Comparison of ENCODE assay signal across 9 mouse cellular contexts in genomic region chr15:79262375-79262774, GRCm38 (mm10). TPM values are rescaled to one million over a fixed set of nuclear protein-coding genes. Genes with fewer than 3 reads are reported as not detected.
DNase-seq lines count a peak whose midpoint lies in the region; ATAC-seq and TF ChIP-seq lines count a peak whose summit lies in the region.
"Had no signal": no experiment of that assay in that cellular context is flagged by ENCODE, and none has a peak within 500 bp of the region (broad histone marks: within the 10 kb centered on the region; RNA-seq: fewer than 3 reads in every experiment).

No protein-coding gene starts in this region.

- intact Hi-C loops in heart, adult 2 months (cut with DNase I) = no loop called here
- intact Hi-C loops in heart, postnatal 25 days (cut with DNase I) = no loop called here

- no peak for ATAC-seq in hindbrain, embryonic 11.5 days (ENCODE audit: low FRiP score)

- TF ChIP-seq POLR2A in heart, adult 2 months (IDR thresholded peaks at IDR 0.05; ENCODE audit: insufficient read depth, low read depth, low read length) = no peak
- TF ChIP-seq POLR2A in bone marrow macrophage, adult 2 months (IDR thresholded peaks at IDR 0.05; ENCODE audit: borderline replicate concordance, low read depth, low read length) = no peak

- no peaks in the 10 kb centered on the region for H3K79me2 ChIP-seq in heart, adult 2 months (replicated peaks; ENCODE audit: control insufficient read depth, insufficient read depth, low read length)

- H3K36me3 ChIP-seq in heart, adult 2 months (ENCODE audit: control insufficient read depth, insufficient read depth, low read length) = no peaks in the 10 kb centered on the region
- H3K36me3 ChIP-seq in hindbrain, embryonic 11.5 days (ENCODE audit: control insufficient read depth, insufficient read depth, low read length) = no peaks in the 10 kb centered on the region
- no peaks in the 10 kb centered on the region for H3K36me3 ChIP-seq in midbrain, embryonic 10.5 days

- peak; percentile 50; the same call in 1 of the 2 replicates for TF ChIP-seq CTCF in heart, adult 2 months (IDR thresholded peaks at IDR 0.05)
- TF ChIP-seq CTCF in bone marrow macrophage, adult 2 months (IDR thresholded peaks at IDR 0.05; ENCODE audit: low read depth, low read length) = peak; percentile 25; the same call in 1 of the 2 replicates

- H3K4me2 ChIP-seq in hindbrain, embryonic 11.5 days (replicated peaks; ENCODE audit: low read depth, low read length) = no peak overlapping the region; the same call in 1 of the 2 replicates

- H3K27me3 ChIP-seq in heart, adult 2 months (ENCODE audit: control insufficient read depth, insufficient read depth, low read length) = peaks cover 5% of the 10 kb centered on the region; the same call in 1 of the 2 replicates
- peaks cover 41% of the 10 kb centered on the region for H3K27me3 ChIP-seq in hindbrain, embryonic 11.5 days (ENCODE audit: control insufficient read depth, insufficient read depth, low read length)
- H3K27me3 ChIP-seq in midbrain, embryonic 10.5 days (ENCODE audit: low read depth, poor library complexity, severe bottlenecking) = peaks cover 85% of the 10 kb centered on the region

- no peak overlapping the region for H3K9ac ChIP-seq in heart, adult 2 months (ENCODE audit: low read depth, low read length)
- H3K9ac ChIP-seq in hindbrain, embryonic 11.5 days (ENCODE audit: low read depth, low read length) = no peak overlapping the region

- WGBS in heart, adult 2 months = 35% methylated on average over 13 of the region's 13 CpGs
- 23% methylated on average over 13 of the region's 13 CpGs for WGBS in hindbrain, embryonic 11.5 days
- 29% methylated on average over 13 of the region's 13 CpGs for WGBS in midbrain, embryonic 10.5 days

- no peak overlapping the region for H3K4me3 ChIP-seq in heart, adult 2 months
- H3K4me3 ChIP-seq in bone marrow macrophage, adult 2 months (ENCODE audit: insufficient read depth, low read length) = no peak overlapping the region
- H3K4me3 ChIP-seq in hindbrain, embryonic 11.5 days (ENCODE audit: low read depth, low read length) = no peak overlapping the region; the same call in 1 of the 2 replicates
- H3K4me3 ChIP-seq in midbrain, embryonic 10.5 days = peak overlapping the region; percentile 86

- H3K9me3 ChIP-seq in hindbrain, embryonic 11.5 days (ENCODE audit: control insufficient read depth, low read length) = no peaks in the 10 kb centered on the region
- no peaks in the 10 kb centered on the region for H3K9me3 ChIP-seq in midbrain, embryonic 10.5 days (replicated peaks)

- no peak for DNase-seq in heart, adult 2 months
- DNase-seq in heart, postnatal 25 days (ENCODE audit: low spot score) = no peak
- DNase-seq in hindbrain, embryonic 11.5 days (ENCODE audit: low spot score) = peak; percentile 72
- peak; percentile 54 for DNase-seq in midbrain, embryonic 10.5 days (ENCODE audit: low spot score)
- peak; percentile 73 for DNase-seq in thymus, postnatal 4 days
- DNase-seq in cerebellum, adult 8-10 months = no peak
- no peak for DNase-seq in cerebellum, postnatal 4 days (ENCODE audit: low spot score in 2 of 2)

- H3K4me1 ChIP-seq in heart, adult 2 months (ENCODE audit: control insufficient read depth, insufficient read depth, low read length) = no peaks in the 10 kb centered on the region
- H3K4me1 ChIP-seq in bone marrow macrophage, adult 2 months (ENCODE audit: control insufficient read depth, insufficient read depth, low read length) = peaks cover 5% of the 10 kb centered on the region
- H3K4me1 ChIP-seq in hindbrain, embryonic 11.5 days (replicated peaks; ENCODE audit: control insufficient read depth, insufficient read depth, low read length) = no peaks in the 10 kb centered on the region; the same call in none of the 2 replicates
- peaks cover 20% of the 10 kb centered on the region for H3K4me1 ChIP-seq in midbrain, embryonic 10.5 days

- H3K27ac ChIP-seq in heart, adult 2 months = no peak overlapping the region
- H3K27ac ChIP-seq in bone marrow macrophage, adult 2 months (ENCODE audit: insufficient read depth, low read depth, low read length) = no peak overlapping the region
- H3K27ac ChIP-seq in hindbrain, embryonic 11.5 days (ENCODE audit: low read depth, low read length) = no peak overlapping the region
- no peak overlapping the region for H3K27ac ChIP-seq in midbrain, embryonic 10.5 days (replicated peaks)

- TF ChIP-seq EP300 in heart, adult 2 months (IDR thresholded peaks at IDR 0.05; ENCODE audit: insufficient read depth, low read depth, low read length) = no peak

RNA-seq across cellular contexts. Expression of gene Slc16a8, which starts 7.8 kb away (rescaled TPM):
- under 1 TPM; 0.16 to 0.39 TPM for total RNA-seq in heart, adult 2 months (2021)
- 0.12 and 0.57 TPM in 2 replicates for polyA plus RNA-seq in heart, adult 2 months (2012; rRNA removed)
- under 1 TPM; 0.23 to 0.39 TPM for total RNA-seq in heart, postnatal 25 days (2021)
- not detected in 2 replicates for polyA plus RNA-seq in bone marrow macrophage, adult 2 months (2012; ENCODE audit: insufficient read depth, insufficient read length, missing spikeins)
- 0.26 TPM in 1 of 2 replicates, not detected in the other for polyA plus RNA-seq in hindbrain, embryonic 11.5 days (2014; fragmentation: Nextera tagmentation; extraction: Ambion mirVana)
- polyA plus RNA-seq in midbrain, embryonic 10.5 days (2016; fragmentation: Nextera tagmentation; extraction: Ambion mirVana) = 0.06 and 0.14 TPM in 2 replicates
- polyA plus RNA-seq: testis, adult 2 months had no signal

RNA-seq across cellular contexts. Expression of gene Baiap2l2, which starts 23.0 kb away (rescaled TPM):
- total RNA-seq in heart, adult 2 months (2021) = under 1 TPM; 0.78 to 0.84 TPM
- 0.70 and 2.9 TPM in 2 replicates for polyA plus RNA-seq in heart, adult 2 months (2012; rRNA removed)
- 1 to 10 TPM in 1 of 2 experiments, under 1 TPM in 1; 0.78 to 2.4 TPM for total RNA-seq in heart, postnatal 25 days (2021)
- polyA plus RNA-seq in bone marrow macrophage, adult 2 months (2012; ENCODE audit: insufficient read depth, insufficient read length, missing spikeins) = not detected in 2 replicates
- polyA plus RNA-seq in hindbrain, embryonic 11.5 days (2014; fragmentation: Nextera tagmentation; extraction: Ambion mirVana) = 1.4 and 1.5 TPM in 2 replicates
- 1.1 and 2.4 TPM in 2 replicates for polyA plus RNA-seq in midbrain, embryonic 10.5 days (2016; fragmentation: Nextera tagmentation; extraction: Ambion mirVana)

RNA-seq across cellular contexts. Expression of gene Gm49486, which starts 33.2 kb away (rescaled TPM):
- total RNA-seq in heart, adult 2 months (2021) = 1 to 10 TPM in 1 of 2 experiments, under 1 TPM in 1; 0.61 to 1.4 TPM
- 0.39 and 0.59 TPM in 2 replicates for polyA plus RNA-seq in heart, adult 2 months (2012; rRNA removed)
- under 1 TPM; 0.55 to 0.73 TPM for total RNA-seq in heart, postnatal 25 days (2021)
- polyA plus RNA-seq in bone marrow macrophage, adult 2 months (2012; ENCODE audit: insufficient read depth, insufficient read length, missing spikeins) = not detected in 2 replicates
- 0.35 and 0.68 TPM in 2 replicates for polyA plus RNA-seq in hindbrain, embryonic 11.5 days (2014; fragmentation: Nextera tagmentation; extraction: Ambion mirVana)
- polyA plus RNA-seq in midbrain, embryonic 10.5 days (2016; fragmentation: Nextera tagmentation; extraction: Ambion mirVana) = 0.12 and 0.34 TPM in 2 replicates

RNA-seq across cellular contexts. Expression of gene Pick1, which starts 33.4 kb away (rescaled TPM):
- total RNA-seq in heart, adult 2 months (2021) = 10 to 100 TPM; 21.3 to 24.0 TPM
- polyA plus RNA-seq in heart, adult 2 months (2012; rRNA removed) = 27.7 and 35.5 TPM in 2 replicates
- total RNA-seq in heart, postnatal 25 days (2021) = 10 to 100 TPM; 21.5 to 22.3 TPM
- 11.4 and 13.0 TPM in 2 replicates for polyA plus RNA-seq in bone marrow macrophage, adult 2 months (2012; ENCODE audit: insufficient read depth, insufficient read length, missing spikeins)
- polyA plus RNA-seq in hindbrain, embryonic 11.5 days (2014; fragmentation: Nextera tagmentation; extraction: Ambion mirVana) = 23.5 and 28.0 TPM in 2 replicates
- polyA plus RNA-seq in midbrain, embryonic 10.5 days (2016; fragmentation: Nextera tagmentation; extraction: Ambion mirVana) = 42.1 and 52.2 TPM in 2 replicates

Comparison
In these comparisons a context has a peak if more than half of its experiments do, and no peak if none do; other contexts are left out.
1. DNase-seq: peak in hindbrain, embryonic 11.5 days (single experiment), midbrain, embryonic 10.5 days (single experiment) and thymus, postnatal 4 days (single experiment); none in heart, adult 2 months (0 of 2), heart, postnatal 25 days (single experiment), cerebellum, adult 8-10 months (single experiment) and cerebellum, postnatal 4 days (0 of 2).